Mouse (Mus musculus): Measurements from ENCODE around the gene Yaf2. TPM values are rescaled to one million over a fixed set of nuclear protein-coding genes. Genes with fewer than 3 reads are reported as not detected.
"Not testable (repeated sequence)": the region's sequence is repeated elsewhere in the genome, so short reads cannot be mapped to it uniquely, and the experiment has no call there.

Yaf2 gene
- polyA plus RNA-seq, 1 experiment from 2014 or later = 38.9 TPM

DNA sequence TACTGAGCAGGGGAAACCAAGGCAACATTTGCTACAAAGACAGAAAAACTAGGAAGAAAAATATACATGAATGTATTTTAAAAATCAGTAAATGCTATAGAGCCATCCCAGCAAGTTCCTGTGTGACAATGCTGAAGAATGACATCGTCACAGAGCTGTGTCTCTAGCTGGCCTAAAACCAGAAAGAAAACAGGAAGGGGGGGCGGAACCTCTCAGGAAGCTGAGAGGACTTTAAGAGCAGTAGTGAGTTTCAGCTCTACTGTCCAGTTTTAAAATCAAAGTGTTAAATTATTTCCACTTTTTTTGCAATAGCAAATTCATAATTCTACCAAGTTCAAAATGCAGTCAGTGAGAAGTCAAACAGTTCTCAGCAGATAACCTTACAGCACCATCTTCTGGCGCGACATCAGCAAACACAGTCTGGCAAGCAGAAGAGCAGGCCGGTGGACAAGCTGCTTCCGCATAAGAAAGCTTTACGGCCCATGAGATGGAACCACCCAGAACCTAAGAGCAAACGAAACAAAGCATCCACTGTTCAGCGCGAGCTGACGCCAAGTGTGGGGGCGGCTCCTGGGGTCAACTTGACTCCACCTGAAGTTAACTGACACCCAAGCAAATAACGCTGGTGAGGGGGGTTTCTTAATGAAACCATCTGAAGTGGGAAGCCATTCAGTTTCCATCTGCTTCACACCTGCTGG lies 85.0 kb downstream of the Yaf2 start:
- Histone ChIP-seq H3K4me2 (ENCODE audit: low read depth, low read length) (no peak overlapping the region), H3K36me3 (ENCODE audit: control insufficient read depth, insufficient read depth, low read length) (0 out of 2 replicates have a peak, but pooled peaks cover 7% of the 10 kb centered on the region), H3K27ac (ENCODE audit: low read length) (no peak overlapping the region), H3K27me3 (ENCODE audit: control insufficient read depth, insufficient read depth, low read length) (no peaks in the 10 kb centered on the region), H3K9ac (ENCODE audit: low read length) (no peak overlapping the region), H3K9me3 (replicated peaks; ENCODE audit: control insufficient read depth, low read length) (no peaks in the 10 kb centered on the region), H3K4me1 (ENCODE audit: control insufficient read depth, insufficient read depth, low read length) (no peaks in the 10 kb centered on the region), H3K4me3 (replicated peaks; ENCODE audit: low read length) (no peak overlapping the region)
- 65% methylated on average over 13 of the region's 13 CpGs for WGBS
- no peak for ATAC-seq (ENCODE audit: insufficient read depth, low FRiP score)

DNA sequence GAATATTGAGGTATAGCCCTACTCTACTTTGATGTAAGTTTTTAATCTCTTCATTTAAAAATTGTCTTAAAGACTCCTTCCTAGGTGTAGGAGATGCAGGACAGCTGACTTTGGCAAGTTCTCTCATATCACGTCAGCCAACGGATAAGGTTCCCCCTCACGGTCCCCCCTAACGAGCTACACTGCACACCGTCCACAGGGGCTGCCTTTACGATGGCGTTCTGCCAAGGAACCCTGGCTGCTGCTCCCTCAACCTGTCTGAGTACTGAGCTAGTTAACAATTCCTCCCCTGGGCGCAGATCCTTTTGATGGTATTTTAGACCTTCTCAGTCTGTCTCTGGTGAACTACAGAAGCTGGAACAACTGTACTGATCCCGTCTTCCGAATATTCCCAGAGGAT lies 93.5 kb downstream of the Yaf2 start:
- WGBS = 70% methylated on average over 10 of the region's 10 CpGs
- Histone ChIP-seq H3K9ac (ENCODE audit: low read length) (no peak overlapping the region), H3K27ac (ENCODE audit: low read length) (no peak overlapping the region), H3K36me3 (ENCODE audit: control insufficient read depth, insufficient read depth, low read length) (peaks cover 16% of the 10 kb centered on the region; the same call in 1 of the 2 replicates), H3K4me2 (ENCODE audit: low read depth, low read length) (no peak overlapping the region), H3K27me3 (ENCODE audit: control insufficient read depth, insufficient read depth, low read length) (no peaks in the 10 kb centered on the region), H3K4me1 (ENCODE audit: control insufficient read depth, insufficient read depth, low read length) (no peaks in the 10 kb centered on the region), H3K4me3 (replicated peaks; ENCODE audit: low read length) (no peak overlapping the region), H3K9me3 (replicated peaks; ENCODE audit: control insufficient read depth, low read length) (no peaks in the 10 kb centered on the region)
- no peak for ATAC-seq (ENCODE audit: insufficient read depth, low FRiP score)

DNA sequence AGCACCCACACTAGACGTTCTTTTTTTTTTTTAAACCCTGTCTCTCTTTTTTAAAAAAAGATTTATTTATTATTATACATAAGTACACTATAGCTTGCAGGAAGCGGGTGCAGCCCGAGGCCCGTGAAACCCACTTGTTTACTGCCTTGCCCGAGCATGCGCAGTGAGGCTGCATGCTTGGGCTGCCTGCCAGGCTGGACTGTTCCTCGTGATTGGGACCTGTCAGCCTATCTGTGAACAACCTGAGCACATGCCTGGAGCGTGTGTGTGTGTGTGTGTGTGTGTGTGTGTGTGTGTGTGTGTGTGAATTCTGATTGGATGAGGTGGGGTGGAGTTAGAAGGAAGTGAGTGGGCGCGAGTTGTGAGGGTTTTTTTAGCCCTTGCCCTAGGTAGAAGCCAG lies 100.3 kb downstream of the Yaf2 start:
- ATAC-seq (ENCODE audit: insufficient read depth, low FRiP score); H3K9ac ChIP-seq (ENCODE audit: low read length); H3K9me3 ChIP-seq (replicated peaks; ENCODE audit: control insufficient read depth, low read length); H3K4me2 ChIP-seq (ENCODE audit: low read depth, low read length); H3K27me3 ChIP-seq (ENCODE audit: control insufficient read depth, insufficient read depth, low read length); H3K4me3 ChIP-seq (replicated peaks; ENCODE audit: low read length); H3K4me1 ChIP-seq (ENCODE audit: control insufficient read depth, insufficient read depth, low read length); H3K27ac ChIP-seq (ENCODE audit: low read length): not testable (repeated sequence)
- WGBS = 89% methylated on average over 10 of the region's 10 CpGs
- H3K36me3 ChIP-seq (ENCODE audit: control insufficient read depth, insufficient read depth, low read length) = peaks cover 12% of the 10 kb centered on the region; the same call in 1 of the 2 replicates

Other genes with a start within 250 kb of the Yaf2 start
- 10.3 and 11.5 TPM in 2 replicates for gene Gxylt1, start 61.8 kb downstream of the Yaf2 start, polyA plus RNA-seq (2015; fragmentation: Nextera tagmentation; extraction: Ambion mirVana)
- gene Zcrb1, start 61.4 kb upstream of the Yaf2 start, polyA plus RNA-seq (2015; fragmentation: Nextera tagmentation; extraction: Ambion mirVana) = 110 and 118 TPM in 2 replicates
- 34.3 and 38.6 TPM in 2 replicates for gene Pphln1, start 61.4 kb upstream of the Yaf2 start, polyA plus RNA-seq (2015; fragmentation: Nextera tagmentation; extraction: Ambion mirVana)

Measured in stomach, embryonic 16.5 days (tissue).